Mouse (Mus musculus) erythroblast, embryonic 14.5 days (primary cell): Measurements from ENCODE around the gene Apoc1. TPM values are rescaled to one million over a fixed set of nuclear protein-coding genes. Genes with fewer than 3 reads are reported as not detected.

Experiments
- H3K27me3 ChIP-seq: 2 replicates; pipeline ENCODE4 v1.6.1; 2012; ENCODE audit warnings: inconsistent platforms; ENCODE audit not compliant: control insufficient read depth
- H3K36me3 ChIP-seq: 2 replicates; pipeline ENCODE4 v1.6.1; 2012; ENCODE audit warnings: mild to moderate bottlenecking, inconsistent platforms; ENCODE audit not compliant: control insufficient read depth
- H3K4me1 ChIP-seq: 2 replicates; pipeline ENCODE4 v1.6.1; 2012; ENCODE audit warnings: inconsistent platforms; ENCODE audit not compliant: control insufficient read depth
- H3K4me3 ChIP-seq: replicated peaks from 2 replicates; pipeline ENCODE3; 2012; ENCODE audit warnings: moderate library complexity, mild to moderate bottlenecking, inconsistent platforms
- H3K9me3 ChIP-seq: 2 replicates; pipeline ENCODE4 v1.6.1; 2012; ENCODE audit warnings: low read length, inconsistent platforms, mixed read lengths; ENCODE audit not compliant: control insufficient read depth
- GATA1 ChIP-seq: IDR thresholded peaks from 2 replicates; pipeline ENCODE4 v1.6.1; 2012; ENCODE audit warnings: low read length, inconsistent platforms, mixed read lengths
- TAL1 ChIP-seq: IDR thresholded peaks from 3 replicates; pipeline ENCODE4 v1.6.1; 2012; ENCODE audit warnings: low read length, inconsistent platforms, mixed read lengths
- polyA plus RNA-seq: library from polyadenylated mRNA; stranded (reverse); fragments of >175 nt; gene quantifications from 2 replicates; pipeline ENCODE4 v1.2.3, GENCODE M21; 2012

Gene Apoc1
- polyA plus RNA-seq, 1 experiment: 1.3 TPM

DNA sequence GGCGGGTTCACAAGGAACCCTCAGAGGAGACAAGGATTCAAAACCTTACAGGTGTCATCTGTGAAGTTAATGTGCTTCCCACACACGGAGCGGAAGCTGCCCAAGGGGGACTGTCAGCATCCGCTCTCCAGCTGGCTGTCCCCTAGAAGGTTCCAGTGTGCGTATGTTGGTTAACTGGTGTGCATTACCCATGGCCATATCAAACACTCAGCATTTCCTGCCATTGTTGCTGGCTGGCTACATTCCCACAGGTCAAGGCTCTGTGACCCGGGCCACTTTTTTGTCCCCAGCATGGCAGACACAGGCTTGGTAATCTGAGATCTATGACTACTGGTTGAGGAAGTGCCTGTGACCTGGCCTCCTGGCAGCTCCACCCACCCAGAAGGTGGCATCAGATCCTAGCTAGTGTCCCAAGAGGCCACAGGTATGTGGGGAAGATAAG lies 30.3 kb upstream of the Apoc1 start:
- H3K4me3 ChIP-seq: no peak overlapping the region
- no peaks in the 10 kb centered on the region; the same call in 1 of the 2 replicates for H3K9me3 ChIP-seq
- TF ChIP-seq GATA1 (no peak), TAL1 (no peak)
- peaks cover 5% of the 10 kb centered on the region; the same call in 1 of the 2 replicates for H3K36me3 ChIP-seq
- H3K27me3 ChIP-seq: no peaks in the 10 kb centered on the region
- peaks cover 17% of the 10 kb centered on the region for H3K4me1 ChIP-seq

DNA sequence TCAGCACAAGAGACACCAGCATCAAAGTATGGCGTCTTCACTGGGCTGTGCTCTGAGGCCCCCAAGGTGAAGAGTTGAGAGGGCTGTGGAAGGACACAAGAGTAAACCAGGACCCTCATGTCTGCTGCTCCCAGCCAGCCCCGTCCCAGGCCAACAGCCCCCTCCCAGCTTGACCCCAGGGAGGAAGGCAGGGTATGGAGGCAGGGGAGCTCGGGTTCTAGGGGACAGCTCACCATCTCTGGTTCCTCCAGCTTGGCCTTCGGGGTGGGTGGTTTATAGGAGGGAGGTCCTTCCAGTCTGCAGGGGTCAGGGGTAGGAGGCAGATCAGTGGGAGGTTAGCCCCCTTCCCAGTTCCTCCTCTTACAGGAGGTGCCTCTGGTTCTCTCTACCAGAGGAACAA lies 26.7 kb upstream of the Apoc1 start:
- Histone ChIP-seq H3K4me3 (no peak overlapping the region), H3K9me3 (no peaks in the 10 kb centered on the region; the same call in 1 of the 2 replicates), H3K27me3 (no peaks in the 10 kb centered on the region), H3K4me1 (peaks cover 43% of the 10 kb centered on the region), H3K36me3 (peaks cover under 1% of the 10 kb centered on the region; the same call in 1 of the 2 replicates)
- no peak for TF ChIP-seq TAL1
- TF ChIP-seq GATA1: no peak

DNA sequence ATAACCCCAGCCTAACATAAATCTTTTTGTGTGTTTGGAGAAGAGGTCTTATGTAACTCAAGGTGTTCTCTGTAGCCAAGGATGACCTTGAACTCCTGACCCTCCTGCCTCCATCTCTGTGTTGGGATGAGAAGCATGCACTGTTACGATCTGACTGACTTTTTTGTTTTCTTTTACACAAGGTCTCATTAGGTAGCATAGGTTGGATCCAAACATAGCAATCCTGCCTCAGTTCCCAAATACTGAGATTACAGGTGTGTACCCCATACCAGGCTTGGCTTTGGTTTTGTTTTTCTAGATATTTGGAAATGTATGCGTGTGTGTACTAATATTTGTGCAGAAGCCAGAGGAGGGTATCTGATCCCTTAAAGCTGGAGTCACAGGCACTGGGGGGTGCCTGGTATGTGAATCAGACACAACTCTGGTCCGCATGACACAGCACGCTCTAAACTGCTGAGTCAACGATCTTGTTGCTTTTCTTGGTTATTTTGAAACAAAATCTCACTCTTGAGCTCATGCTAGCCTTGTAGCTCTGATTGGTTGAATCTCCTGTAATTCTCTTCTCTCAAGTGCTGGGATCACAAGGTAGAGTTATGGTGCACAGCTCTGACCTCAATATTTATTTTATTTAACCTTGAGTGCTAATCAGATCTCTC lies 26.0 kb upstream of the Apoc1 start:
- Histone ChIP-seq H3K4me1 (peaks cover 51% of the 10 kb centered on the region), H3K36me3 (peaks cover 7% of the 10 kb centered on the region), H3K27me3 (no peaks in the 10 kb centered on the region), H3K4me3 (no peak overlapping the region), H3K9me3 (no peaks in the 10 kb centered on the region; the same call in 1 of the 2 replicates)
- TF ChIP-seq GATA1: no peak
- TF ChIP-seq TAL1: no peak

DNA sequence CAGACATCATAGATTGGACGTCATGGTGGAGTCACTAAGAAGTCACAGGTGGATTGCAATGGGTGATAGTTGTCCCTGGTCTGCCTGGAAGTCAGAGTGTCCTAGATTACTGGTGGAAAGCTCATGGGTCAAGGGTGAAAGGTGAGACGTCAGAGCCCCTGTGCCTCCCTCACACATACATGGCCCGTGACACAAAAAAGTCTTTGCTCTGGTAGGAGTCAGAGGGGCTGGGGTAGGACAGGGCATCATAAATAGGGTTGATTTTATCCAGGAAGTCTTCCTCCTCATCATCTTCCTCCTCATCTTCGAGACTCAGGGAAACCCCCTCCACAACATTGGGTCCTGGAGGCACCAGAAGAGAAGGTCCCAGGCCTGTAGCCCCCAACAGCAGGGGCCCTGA lies 24.9 kb upstream of the Apoc1 start:
- Histone ChIP-seq H3K4me1 (peaks cover 50% of the 10 kb centered on the region), H3K27me3 (no peaks in the 10 kb centered on the region), H3K9me3 (no peaks in the 10 kb centered on the region; the same call in 1 of the 2 replicates), H3K4me3 (no peak overlapping the region), H3K36me3 (peaks cover 18% of the 10 kb centered on the region)
- TF ChIP-seq TAL1 (no peak), GATA1 (no peak)

DNA sequence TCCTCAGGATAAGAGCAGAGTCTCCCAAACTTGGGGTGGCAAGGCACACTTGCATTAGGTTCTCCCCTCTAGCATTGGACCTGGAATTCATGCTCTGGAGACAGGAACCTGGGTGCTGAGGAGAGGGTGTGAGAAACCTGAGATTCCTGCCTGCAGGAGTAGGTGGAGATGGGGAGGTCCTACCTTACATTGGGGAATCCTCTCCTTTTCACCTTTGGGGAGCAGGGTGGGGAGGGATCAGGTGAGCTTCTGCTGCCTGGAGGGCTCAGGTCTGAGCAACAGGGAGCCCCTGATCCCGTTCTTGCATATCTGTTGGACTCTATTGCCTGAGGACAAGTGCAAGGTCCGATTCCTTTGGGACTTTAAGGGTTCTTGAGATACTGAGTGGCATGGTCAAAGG lies 24.4 kb upstream of the Apoc1 start:
- Histone ChIP-seq H3K36me3 (peaks cover 23% of the 10 kb centered on the region), H3K4me1 (peaks cover 50% of the 10 kb centered on the region), H3K4me3 (peak overlapping the region; percentile 97), H3K27me3 (no peaks in the 10 kb centered on the region), H3K9me3 (no peaks in the 10 kb centered on the region; the same call in 1 of the 2 replicates)
- no peak for TF ChIP-seq TAL1
- TF ChIP-seq GATA1: no peak

DNA sequence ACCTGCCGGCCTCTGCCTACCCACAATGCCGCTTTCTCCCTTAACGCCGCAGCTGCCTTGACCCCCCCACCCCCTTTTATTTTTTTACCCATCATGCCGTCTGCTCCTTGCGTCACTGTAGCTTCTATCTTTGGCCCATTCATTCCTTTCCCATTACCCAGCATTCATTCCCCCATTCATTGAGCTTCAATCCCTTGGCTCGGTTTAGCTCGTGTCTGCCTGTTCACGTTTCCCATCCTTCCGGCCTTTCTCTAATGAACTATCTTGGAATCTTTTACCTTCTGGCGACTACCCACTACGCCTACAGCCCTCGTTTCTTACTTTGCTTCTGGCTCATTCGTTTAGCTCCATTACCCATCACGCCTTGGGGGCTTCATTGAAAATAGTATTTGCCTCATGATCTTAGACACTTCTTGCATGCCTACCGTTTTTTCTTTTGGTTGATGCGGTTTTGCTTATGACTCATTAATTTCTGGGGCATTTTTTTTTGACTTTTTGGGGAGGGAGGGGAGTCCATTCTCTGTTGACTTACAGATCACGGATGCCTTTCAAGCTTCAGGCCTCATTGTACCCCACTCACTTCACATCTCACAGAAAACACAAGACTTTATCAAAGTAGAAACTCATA lies 23.7 kb upstream of the Apoc1 start:
- H3K4me3 ChIP-seq: peak overlapping the region; percentile 97
- H3K9me3 ChIP-seq: no peaks in the 10 kb centered on the region; the same call in 1 of the 2 replicates
- H3K36me3 ChIP-seq: peaks cover 30% of the 10 kb centered on the region
- H3K27me3 ChIP-seq: no peaks in the 10 kb centered on the region
- H3K4me1 ChIP-seq: peaks cover 50% of the 10 kb centered on the region
- TF ChIP-seq GATA1 (no peak), TAL1 (no peak)

DNA sequence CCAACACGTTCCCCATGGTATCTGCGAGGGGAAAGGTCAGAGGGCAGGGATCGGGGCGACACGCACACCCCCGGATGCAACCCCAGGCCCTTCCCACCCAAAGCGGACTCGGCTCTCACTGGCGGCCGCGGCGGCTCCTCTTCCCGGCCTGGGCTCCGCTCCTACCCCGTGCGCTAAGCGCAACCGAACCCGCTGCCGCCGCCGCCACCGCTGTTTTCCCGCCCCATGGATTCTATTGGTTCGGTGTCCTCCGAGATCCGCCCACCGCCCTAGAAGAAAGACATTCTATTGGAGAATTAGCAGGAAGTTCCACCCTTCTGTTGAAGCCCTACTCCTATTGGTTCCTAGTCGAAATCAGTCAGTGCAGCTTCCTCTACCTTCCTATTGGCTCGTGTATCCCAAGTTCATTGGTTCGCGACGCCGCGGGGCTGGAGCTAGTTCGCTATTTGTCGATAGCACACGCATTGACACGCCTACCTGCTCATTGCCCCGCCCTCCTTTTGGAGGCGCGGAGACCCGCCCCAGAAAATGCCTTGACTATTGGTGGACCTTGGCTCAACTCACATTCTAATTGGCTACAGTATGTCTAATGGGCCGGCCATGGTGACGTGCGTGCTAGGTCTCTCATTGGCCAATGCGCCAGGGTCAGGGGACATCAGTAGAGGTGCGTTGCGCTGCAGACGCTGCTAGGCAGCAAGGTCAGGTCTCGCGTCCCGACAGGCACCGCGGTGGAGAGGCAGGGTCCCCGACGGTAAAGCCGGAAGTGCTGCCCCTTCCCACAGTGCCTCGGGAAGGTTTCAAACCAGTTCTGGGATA lies 23.0 kb upstream of the Apoc1 start, which contains the start of gene Tomm40:
Tomm40 (minus strand) TSS at position 200 of the 816 bp plus-strand sequence.
- H3K4me1 ChIP-seq: peaks cover 51% of the 10 kb centered on the region
- no peaks in the 10 kb centered on the region for H3K27me3 ChIP-seq
- no peaks in the 10 kb centered on the region for H3K9me3 ChIP-seq
- TF ChIP-seq TAL1 (no peak), GATA1 (no peak)
- H3K4me3 ChIP-seq: peak within 1 kb of the TSS; percentile 97
- peaks cover 35% of the 10 kb centered on the region for H3K36me3 ChIP-seq

DNA sequence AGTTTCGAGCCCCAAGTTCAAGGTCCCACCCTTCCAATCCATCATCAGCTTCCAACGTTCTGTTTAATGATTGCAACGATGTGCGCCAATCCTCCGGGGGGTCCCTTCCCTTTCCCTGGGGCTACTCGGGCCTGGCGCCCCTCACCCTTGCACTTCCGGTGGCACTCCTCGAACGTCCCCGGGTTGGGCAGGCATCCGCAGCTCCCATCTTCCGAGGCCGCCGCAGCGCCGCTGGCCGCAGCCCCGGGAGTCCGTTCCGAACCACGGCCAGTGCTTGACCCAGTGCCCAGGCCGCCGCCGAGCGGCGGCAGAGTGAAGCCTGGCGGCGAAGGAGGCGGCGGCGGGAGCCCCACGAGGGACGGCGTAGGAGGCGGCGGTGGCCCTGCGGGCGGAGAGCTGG lies 22.4 kb upstream of the Apoc1 start:
- TF ChIP-seq TAL1 (no peak), GATA1 (no peak)
- Histone ChIP-seq H3K9me3 (no peaks in the 10 kb centered on the region), H3K27me3 (no peaks in the 10 kb centered on the region), H3K4me3 (peak overlapping the region; percentile 97), H3K4me1 (peaks cover 51% of the 10 kb centered on the region), H3K36me3 (peaks cover 40% of the 10 kb centered on the region)

DNA sequence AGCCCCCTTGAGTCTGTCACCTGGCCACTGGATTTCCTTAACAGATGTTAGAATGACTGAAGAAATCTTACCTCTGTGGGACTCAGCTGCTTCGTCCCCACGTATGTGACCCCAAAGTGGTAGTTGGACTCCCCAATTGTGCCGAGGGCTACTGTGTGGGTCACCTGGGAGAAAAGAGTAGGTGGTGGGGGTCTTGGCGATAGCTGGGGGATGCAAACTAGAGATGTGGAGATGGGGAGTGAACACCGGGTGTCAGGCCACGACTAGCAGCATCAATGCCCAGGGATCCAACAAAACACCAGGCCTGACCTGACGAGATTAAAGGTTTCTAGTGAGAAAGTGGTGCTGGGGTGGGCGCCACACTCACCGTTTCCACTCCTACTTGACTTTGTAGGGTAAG lies 21.1 kb upstream of the Apoc1 start:
- H3K4me3 ChIP-seq: peak overlapping the region; percentile 97
- H3K36me3 ChIP-seq: peaks cover 52% of the 10 kb centered on the region
- TF ChIP-seq GATA1: no peak
- TF ChIP-seq TAL1: no peak

More for the DNA sequence above, 21.1 kb upstream of the Apoc1 start:
- no peaks in the 10 kb centered on the region for H3K27me3 ChIP-seq
- H3K4me1 ChIP-seq: peaks cover 45% of the 10 kb centered on the region
- H3K9me3 ChIP-seq: no peaks in the 10 kb centered on the region
